Mouse (Mus musculus) ES-E14 (cell line): ENCODE measurements around the gene Qrfpr. TPM values are rescaled to one million over a fixed set of nuclear protein-coding genes. Genes with fewer than 3 reads are reported as not detected.

Experiments
- DNase-seq: peaks from one replicate; pipeline ENCODE4 v3.0.0-alpha.2; 2013; ENCODE audit warnings: low read depth, low spot score
- H3K27ac ChIP-seq: 2 replicates; pipeline ENCODE4 v1.5.1; 2012; ENCODE audit warnings: low read depth, mild to moderate bottlenecking, low read length, moderate library complexity, mixed read lengths; ENCODE audit not compliant: poor library complexity, insufficient read depth, severe bottlenecking
- H3K36me3 ChIP-seq: 2 replicates; pipeline ENCODE4 v1.6.1; 2012; ENCODE audit warnings: mild to moderate bottlenecking, low read length, moderate library complexity, mixed read lengths; ENCODE audit not compliant: control insufficient read depth, poor library complexity, insufficient read depth, severe bottlenecking
- H3K4me1 ChIP-seq, 2 experiments: fragments of 150-350 bp in 1 of 2; sonication (generic) in 1 of 2; 2 replicates each; pipeline ENCODE4 v1.6.1; 2012; ENCODE audit warnings: low read length in 2 of 2, mild to moderate bottlenecking in 1 of 2, mixed read lengths in 1 of 2; ENCODE audit not compliant: control insufficient read depth in 2 of 2, insufficient read depth in 2 of 2, poor library complexity in 1 of 2
- H3K4me3 ChIP-seq, 2 experiments: fragments of 150-350 bp in 1 of 2; sonication (generic) in 1 of 2; 2 replicates each; pipeline ENCODE4 v1.5.1; 2012; ENCODE audit warnings: low read length in 2 of 2, low read depth in 1 of 2, mild to moderate bottlenecking in 1 of 2, mixed read lengths in 1 of 2; ENCODE audit not compliant: insufficient read depth in 1 of 2, poor library complexity in 1 of 2, severe bottlenecking in 1 of 2
- H3K9ac ChIP-seq: 2 replicates; pipeline ENCODE4 v1.6.1; 2012; ENCODE audit warnings: low read depth, mild to moderate bottlenecking, low read length, mixed read lengths; ENCODE audit not compliant: poor library complexity, insufficient read depth, severe bottlenecking
- H3K9me3 ChIP-seq: fragments of 150-350 bp; sonication (generic); 2 replicates; pipeline ENCODE4 v1.6.1; 2012; ENCODE audit warnings: low read depth, mild to moderate bottlenecking, low read length; ENCODE audit not compliant: control insufficient read depth, insufficient read depth
- CHD2 ChIP-seq: IDR thresholded peaks from 2 replicates; pipeline ENCODE4 v1.6.1; 2014; ENCODE audit warnings: mild to moderate bottlenecking, low read depth, low read length, inconsistent platforms
- HCFC1 ChIP-seq: IDR thresholded peaks from 2 replicates; pipeline ENCODE4 v1.6.1; 2012; ENCODE audit warnings: low read length, inconsistent platforms, borderline replicate concordance; ENCODE audit not compliant: insufficient read depth
- MAFK ChIP-seq: IDR thresholded peaks from 2 replicates; pipeline ENCODE4 v1.6.1; 2014; ENCODE audit warnings: mild to moderate bottlenecking, low read depth, low read length, inconsistent platforms; ENCODE audit not compliant: insufficient read depth
- ZC3H11A ChIP-seq: IDR thresholded peaks from 2 replicates; pipeline ENCODE4 v1.6.1; 2012; ENCODE audit warnings: low read depth, mild to moderate bottlenecking, inconsistent platforms, low read length, borderline replicate concordance
- ZNF384 ChIP-seq: IDR thresholded peaks from 2 replicates; pipeline ENCODE4 v1.6.1; 2012; ENCODE audit warnings: low read depth, low read length, inconsistent platforms
- in situ Hi-C, 2 experiments: fragments of 600-800 bp; cut with MboI; formaldehyde crosslinking; loops; one replicate each; pipeline ENCODE4 v1.15.1; 2025; ENCODE audit warnings: low sequenced_read_pairs in 2 of 2, inconsistent platforms in 1 of 2; ENCODE audit not compliant: unreplicated experiment in 2 of 2
- total RNA-seq: library from RNA; depleted of rRNA; stranded (reverse); fragments of 300-350 nt; gene quantifications from 2 replicates; pipeline ENCODE4 v1.2.3, GENCODE M21; 2012

The Qrfpr gene
- total RNA-seq, 1 experiment: not detected

DNA sequence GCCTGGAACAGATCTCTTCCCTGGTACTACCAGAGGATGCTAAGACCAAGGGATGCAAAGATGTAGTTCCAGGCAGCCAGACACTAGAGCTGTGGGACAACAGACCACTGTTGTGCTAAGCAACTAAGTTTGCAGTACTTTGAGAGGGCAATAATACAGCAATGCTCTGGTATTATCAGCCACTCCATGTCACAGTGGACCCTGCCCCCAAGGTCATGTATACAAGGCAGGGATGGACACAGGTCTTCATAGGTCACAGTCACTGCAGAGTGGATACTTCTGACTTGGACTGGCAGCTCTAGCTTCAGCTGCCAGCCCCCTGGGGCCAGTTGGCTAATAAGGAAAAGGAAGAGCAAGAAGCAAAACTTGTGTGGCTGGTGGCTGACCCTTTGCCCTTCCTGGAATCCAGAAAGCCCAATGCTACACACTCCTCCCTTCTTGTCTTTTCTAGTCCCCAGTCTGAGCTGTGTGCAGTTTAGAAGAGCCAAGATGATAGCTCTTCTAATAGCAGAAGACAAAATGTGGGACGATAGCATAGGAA, 51.4 kb downstream of the Qrfpr start:
- no peak for TF ChIP-seq HCFC1
- no peak for TF ChIP-seq CHD2
- no peak for TF ChIP-seq MAFK
- no peak for TF ChIP-seq ZNF384
- no peak for TF ChIP-seq ZC3H11A
- Histone ChIP-seq H3K4me1 (no peaks in the 10 kb centered on the region), H3K36me3 (peaks cover 5% of the 10 kb centered on the region), H3K9me3 (no peaks in the 10 kb centered on the region), H3K9ac (no peak overlapping the region), H3K4me3 (no peak overlapping the region), H3K27ac (no peak overlapping the region)
- DNase-seq: no peak
- in situ Hi-C loops: no loop called here

DNA sequence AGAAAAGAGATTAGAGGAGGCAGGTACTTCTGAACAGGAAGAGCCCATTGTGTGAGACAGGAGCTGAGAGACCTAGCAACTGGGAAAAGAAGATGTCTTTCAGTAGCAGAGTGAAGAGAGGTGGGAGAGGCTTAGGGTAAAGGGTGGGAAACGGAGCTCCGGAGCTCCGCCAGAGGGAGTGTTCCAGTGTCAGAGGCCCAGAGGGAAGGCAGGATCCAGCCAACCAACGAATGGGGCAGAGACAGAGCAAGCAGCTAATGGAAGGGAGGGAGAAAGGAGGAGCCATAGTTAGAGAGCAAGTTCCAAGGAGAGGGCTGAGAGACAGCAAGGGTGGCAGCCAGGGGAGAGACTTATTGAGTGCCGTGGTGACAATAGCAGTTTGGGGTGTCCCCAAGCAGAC, 66.8 kb downstream of the Qrfpr start:
- Histone ChIP-seq H3K36me3 (no peaks in the 10 kb centered on the region; the same call in 1 of the 2 replicates), H3K9ac (no peak overlapping the region; the same call in 1 of the 2 replicates), H3K4me1 (peaks cover 0 to 8% of the 10 kb centered on the region in 2 experiments; a peak in 2 of 4 replicates), H3K27ac (no peak overlapping the region), H3K9me3 (no peaks in the 10 kb centered on the region), H3K4me3 (no peak overlapping the region)
- TF ChIP-seq ZC3H11A: no peak
- TF ChIP-seq HCFC1: no peak
- TF ChIP-seq CHD2: no peak
- TF ChIP-seq ZNF384: no peak
- TF ChIP-seq MAFK: no peak
- in situ Hi-C loops: no loop called here
- peak; percentile 37 for DNase-seq

DNA sequence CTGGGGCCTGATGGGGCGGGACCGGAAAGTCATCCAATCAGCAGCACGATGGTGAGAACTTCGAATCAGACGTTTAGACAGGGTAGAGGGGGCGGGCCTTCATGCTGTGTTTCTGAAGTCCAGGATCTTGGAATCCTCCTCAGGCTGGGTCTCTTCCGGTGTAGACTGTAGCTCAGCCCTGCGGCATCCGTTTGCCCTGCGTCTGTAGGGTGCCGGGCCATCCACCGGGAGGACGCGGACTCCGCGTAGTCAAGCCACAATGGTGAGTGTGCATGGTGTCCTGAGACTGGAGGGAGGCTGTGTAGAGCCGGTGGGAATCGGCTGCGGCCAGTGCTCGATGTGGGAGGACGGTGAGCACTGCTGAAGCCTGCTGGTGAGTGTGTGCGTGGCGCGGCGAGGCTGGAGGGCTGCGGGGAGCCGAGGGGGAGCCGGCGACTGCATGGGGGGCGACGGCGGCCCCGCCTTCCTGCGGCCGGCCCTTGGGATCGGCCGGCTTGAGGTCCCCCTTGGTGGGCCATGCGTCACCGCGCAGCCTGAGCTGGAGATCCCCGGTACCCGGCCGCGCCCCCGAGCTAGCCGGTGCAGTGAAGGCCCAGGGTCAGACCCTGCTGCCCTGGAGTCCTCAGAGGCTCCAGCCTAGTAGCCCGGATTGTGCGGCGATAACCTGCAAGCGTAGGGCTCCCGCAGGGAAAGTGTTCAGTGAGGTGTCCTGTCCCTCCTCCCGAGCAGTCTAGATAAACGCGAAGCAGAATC, 71.0 kb downstream of the Qrfpr start, which contains the start of gene D3Ertd254e:
Gene D3Ertd254e (plus strand): TSS at position 84 of the 753 bp plus-strand sequence.
- H3K4me1 ChIP-seq: peaks cover 0 to 8% of the 10 kb centered on the region in 2 experiments; a peak in 2 of 4 replicates
- TF ChIP-seq CHD2 (no peak), ZC3H11A (no peak), HCFC1 (no peak), MAFK (no peak), ZNF384 (no peak)
- in situ Hi-C loops: no loop called here

DNA sequence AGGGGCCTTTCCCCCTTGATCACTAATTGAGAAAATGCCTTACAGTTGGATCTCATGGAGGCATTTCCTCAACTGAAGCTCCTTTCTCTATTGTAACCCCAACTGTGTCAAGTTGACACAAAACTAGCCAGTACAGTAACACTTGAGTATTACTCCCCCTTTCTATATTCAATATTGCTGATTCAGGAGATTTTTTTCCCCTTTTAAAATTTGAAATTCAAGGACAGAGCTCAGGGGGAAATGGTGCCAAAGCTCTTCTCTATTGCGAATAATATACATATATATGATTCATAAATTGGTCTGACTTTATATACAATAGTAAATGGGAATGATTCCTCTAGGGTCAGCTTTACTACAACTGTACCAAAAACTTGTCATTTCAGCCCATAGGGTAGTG, 71.6 kb downstream of the Qrfpr start:
- no peaks in the 10 kb centered on the region for H3K9me3 ChIP-seq
- no peaks in the 10 kb centered on the region for H3K36me3 ChIP-seq
- no peak overlapping the region for H3K27ac ChIP-seq
- H3K4me3 ChIP-seq: peak overlapping the region in 1 of 2 experiments; percentile 36; a peak in 1 of 4 replicates
- no peak for DNase-seq
- in situ Hi-C loops: no loop called here
- TF ChIP-seq MAFK (peak; percentile 87), ZC3H11A (no peak), CHD2 (no peak), HCFC1 (no peak), ZNF384 (no peak)
- peaks cover 0 to 7% of the 10 kb centered on the region in 2 experiments; a peak in 2 of 4 replicates for H3K4me1 ChIP-seq
- H3K9ac ChIP-seq: no peak overlapping the region

More for the DNA sequence above, 71.0 kb downstream of the Qrfpr start, which contains the start of gene D3Ertd254e:
- Histone ChIP-seq H3K9ac (peak within 1 kb of the TSS; percentile 87), H3K4me3 (peak within 1 kb of the TSS; percentile 80 to 90), H3K36me3 (no peaks in the 10 kb centered on the region), H3K27ac (peak within 1 kb of the TSS; percentile 9; the same call in 1 of the 2 replicates), H3K9me3 (no peaks in the 10 kb centered on the region)
- peak; percentile 89 for DNase-seq
